Mouse (Mus musculus): ENCODE results near the gene Gatad2b.
"Not testable (repeated sequence)": the region's sequence is repeated elsewhere in the genome, so short reads cannot be mapped to it uniquely, and the experiment has no call there.

Gatad2b gene

GRCm38 (mm10) chr3:90313367-90313766 lies 20.4 kb downstream of the Gatad2b start:
- no peak for DNase-seq

GRCm38 (mm10) chr3:90314241-90314640 lies 21.3 kb downstream of the Gatad2b start:
- no peak for DNase-seq

GRCm38 (mm10) chr3:90322289-90322688 lies 29.3 kb downstream of the Gatad2b start:
- no peak for DNase-seq

- peak; percentile 77 to 90 for DNase-seq
Observed at GRCm38 (mm10) chr3:90323119-90323518, 30.1 kb downstream of the Gatad2b start.

GRCm38 (mm10) chr3:90332485-90332884 lies 39.5 kb downstream of the Gatad2b start:
- DNase-seq = no peak

GRCm38 (mm10) chr3:90335517-90335916 lies 42.5 kb downstream of the Gatad2b start:
- no peak for DNase-seq

- DNase-seq = no peak
Observed at GRCm38 (mm10) chr3:90338190-90338589, 45.2 kb downstream of the Gatad2b start.

- no peak for DNase-seq
Observed at GRCm38 (mm10) chr3:90340177-90340576, 47.2 kb downstream of the Gatad2b start.

- not testable (repeated sequence) for DNase-seq
Observed at GRCm38 (mm10) chr3:90342853-90343252, 49.9 kb downstream of the Gatad2b start.

GRCm38 (mm10) chr3:90347847-90348246 lies 54.9 kb downstream of the Gatad2b start:
- no peak for DNase-seq

- no peak for DNase-seq
Observed at GRCm38 (mm10) chr3:90357959-90358358, 65.0 kb downstream of the Gatad2b start.

GRCm38 (mm10) chr3:90359230-90359629 lies 66.3 kb downstream of the Gatad2b start:
- DNase-seq = no peak

GRCm38 (mm10) chr3:90361476-90361875 lies 68.5 kb downstream of the Gatad2b start:
- DNase-seq = no peak

- DNase-seq = no peak
Observed at GRCm38 (mm10) chr3:90362346-90362745, 69.4 kb downstream of the Gatad2b start.

GRCm38 (mm10) chr3:90367001-90367632 lies 74.1 kb downstream of the Gatad2b start:
- no peak for DNase-seq

- no peak for DNase-seq
Observed at GRCm38 (mm10) chr3:90369041-90369440, 76.1 kb downstream of the Gatad2b start.

GRCm38 (mm10) chr3:90371857-90372256 lies 78.9 kb downstream of the Gatad2b start:
- no peak for DNase-seq

- DNase-seq = no peak
Observed at GRCm38 (mm10) chr3:90372817-90373216, 79.8 kb downstream of the Gatad2b start.

GRCm38 (mm10) chr3:90373432-90374028 lies 80.6 kb downstream of the Gatad2b start:
- peak; percentile 82 to 96 for DNase-seq

GRCm38 (mm10) chr3:90374368-90374767 lies 81.4 kb downstream of the Gatad2b start:
- DNase-seq = no peak

- no peak for DNase-seq
Observed at GRCm38 (mm10) chr3:90375562-90376246, 82.7 kb downstream of the Gatad2b start.

- peak; percentile 31 to 56 for DNase-seq
Observed at GRCm38 (mm10) chr3:90376247-90376585, 83.2 kb downstream of the Gatad2b start.

- DNase-seq = no peak
Observed at GRCm38 (mm10) chr3:90378496-90378895, 85.5 kb downstream of the Gatad2b start.

GRCm38 (mm10) chr3:90381727-90382126 lies 88.7 kb downstream of the Gatad2b start:
- DNase-seq = no peak

Data from kidney, postnatal 25 days (tissue).